Mouse (Mus musculus) G1E (cell line): ENCODE measurements around the gene Olfr212.

ENCODE experiments used
- CTCF ChIP-seq: IDR thresholded peaks from 2 replicates; pipeline ENCODE4 v1.5.1; 2012; ENCODE audit warnings: low read depth, low read length, inconsistent platforms, mixed read lengths
- GATA1 ChIP-seq: IDR thresholded peaks from 2 replicates; pipeline ENCODE4 v1.6.1; 2012; ENCODE audit warnings: borderline replicate concordance, low read length, inconsistent platforms, mixed read lengths
- GATA2 ChIP-seq: IDR thresholded peaks from 2 replicates; pipeline ENCODE4 v1.6.1; 2012; ENCODE audit warnings: low read depth, low read length, inconsistent platforms, borderline replicate concordance
- POLR2AphosphoS5 ChIP-seq: IDR thresholded peaks from 2 replicates; pipeline ENCODE4 v1.6.1; 2012; ENCODE audit warnings: low read depth, low read length, inconsistent platforms; ENCODE audit not compliant: insufficient replicate concordance
- TAL1 ChIP-seq: conservative IDR thresholded peaks from 2 replicates; pipeline ENCODE4 v1.6.1; 2012; ENCODE audit warnings: low read depth, low read length, inconsistent platforms, mixed read lengths

DNA sequence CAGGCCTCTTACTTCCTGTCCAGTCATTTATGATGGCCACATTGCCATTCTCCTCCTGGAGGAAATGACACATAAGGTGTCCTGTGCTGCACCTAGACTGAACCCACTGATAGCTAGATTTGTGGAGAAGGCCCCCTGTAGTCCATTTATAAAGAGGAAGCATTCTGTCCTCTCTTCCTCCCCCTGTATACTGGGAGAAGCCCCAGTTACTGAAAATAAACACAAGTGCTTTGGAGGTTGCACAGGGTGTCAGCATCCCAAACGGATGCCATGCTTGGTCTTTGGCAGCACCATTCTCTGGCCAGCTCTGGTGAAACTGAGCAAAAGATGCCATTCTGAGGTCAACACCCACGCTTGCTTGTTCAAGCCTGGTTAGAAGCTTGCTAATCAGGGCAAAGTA is 47.1 kb upstream of the Olfr212 start:
- TF ChIP-seq CTCF (no peak), TAL1 (no peak), POLR2AphosphoS5 (no peak), GATA2 (no peak), GATA1 (no peak)
